Mouse (Mus musculus) midbrain, embryonic 14.5 days (tissue): ENCODE measurements around the gene Gabbr2. TPM values are rescaled to one million over a fixed set of nuclear protein-coding genes. Genes with fewer than 3 reads are reported as not detected.

Source experiments
- ATAC-seq: fragments of 200-750 bp; cut with Nextera tagmentation; 2 replicates; pipeline ENCODE4 v1.8.0; 2017; ENCODE audit warnings: moderate number of reproducible peaks, moderate library complexity; ENCODE audit not compliant: low FRiP score, low TSS enrichment
- DNase-seq: peaks from one replicate; pipeline ENCODE4 v3.0.0-alpha.2; 2015
- H3K27ac ChIP-seq: fragments of 300-500 bp; sonication (generic); replicated peaks from 2 replicates; pipeline ENCODE4 v1.5.1; 2014; ENCODE audit warnings: mild to moderate bottlenecking, low read depth, low read length, moderate library complexity
- H3K27me3 ChIP-seq: fragments of 300-500 bp; sonication (generic); 2 replicates; pipeline ENCODE4 v1.6.1; 2014; ENCODE audit warnings: low read length, control low read depth, mixed read lengths; ENCODE audit not compliant: control insufficient read depth, insufficient read depth
- H3K36me3 ChIP-seq: fragments of 300-500 bp; sonication (generic); 2 replicates; pipeline ENCODE4 v1.6.1; 2014; ENCODE audit warnings: low read length, control low read depth; ENCODE audit not compliant: control insufficient read depth, insufficient read depth
- H3K4me1 ChIP-seq: fragments of 300-500 bp; sonication (generic); 2 replicates; pipeline ENCODE4 v1.6.1; 2014; ENCODE audit warnings: mild to moderate bottlenecking, antibody characterized with exemption, low read length, control low read depth; ENCODE audit not compliant: control insufficient read depth, insufficient read depth
- H3K4me2 ChIP-seq: fragments of 300-500 bp; sonication (generic); 2 replicates; pipeline ENCODE4 v1.6.1; 2014; ENCODE audit warnings: mild to moderate bottlenecking, low read length, moderate library complexity
- H3K4me3 ChIP-seq: fragments of 300-500 bp; sonication (generic); replicated peaks from 2 replicates; pipeline ENCODE4 v1.5.1; 2014; ENCODE audit warnings: low read depth, low read length
- H3K9ac ChIP-seq: fragments of 300-500 bp; sonication (generic); replicated peaks from 2 replicates; pipeline ENCODE4 v1.6.1; 2014; ENCODE audit warnings: mild to moderate bottlenecking, low read length, moderate library complexity
- H3K9me3 ChIP-seq: fragments of 300-500 bp; sonication (generic); 2 replicates; pipeline ENCODE4 v1.6.1; 2016; ENCODE audit warnings: low read length, control low read depth, mixed read lengths; ENCODE audit not compliant: control insufficient read depth
- WGBS: fragments of 180-500 bp; shearing (Covaris S2); extraction: QIAGEN DNeasy Blood & Tissue Kit; methylation state at CpG from one replicate; pipeline ENCODE4 v1.1.7; 2014; 5-methylcytosine and 5-hydroxymethylcytosine counted together
- polyA plus RNA-seq: library from polyadenylated mRNA; unstranded; fragments of >200 nt; fragmentation: Nextera tagmentation; extraction: Ambion mirVana; gene quantifications from 2 replicates; pipeline ENCODE4 v1.2.1, GENCODE M21; 2014

Gene Gabbr2
- polyA plus RNA-seq, 1 experiment from 2014 or later = 8.6 TPM

DNA sequence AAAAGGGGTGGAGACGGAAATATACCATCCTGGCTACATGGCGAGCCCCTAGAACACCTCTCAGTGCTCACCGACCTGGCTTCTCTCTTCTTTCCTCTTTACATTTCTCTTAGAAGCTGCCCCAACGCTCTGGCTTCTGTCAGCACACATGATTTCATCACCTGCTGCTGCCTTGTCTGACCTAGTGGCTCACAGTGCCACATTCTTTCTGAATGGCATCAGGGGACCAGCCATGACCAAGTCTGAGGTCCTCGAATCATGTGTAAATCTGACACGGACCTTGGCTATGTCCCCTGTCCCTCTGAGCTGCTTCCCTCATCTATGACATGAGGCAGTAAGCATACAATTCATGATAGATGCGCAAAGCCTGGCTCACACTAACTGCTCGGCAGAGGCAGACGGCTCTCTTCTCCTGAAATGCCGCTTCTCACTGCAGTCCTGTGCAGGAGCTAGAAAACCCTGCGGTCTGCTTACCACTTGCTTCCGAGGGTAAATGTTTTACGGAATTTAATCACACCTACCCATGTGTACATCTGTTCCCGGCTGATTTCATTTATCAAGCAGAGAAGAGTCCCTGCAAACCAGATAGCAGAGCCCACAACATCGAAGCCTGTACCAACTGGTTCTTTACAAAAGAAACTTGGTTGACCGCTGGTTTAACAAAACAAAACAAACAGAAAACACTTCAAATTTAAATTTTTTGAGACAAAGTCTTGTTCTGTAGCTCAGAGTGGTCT lies 270.7 kb downstream of the Gabbr2 start:
- peaks cover 12% of the 10 kb centered on the region; the same call in 1 of the 2 replicates for H3K4me1 ChIP-seq
- H3K27me3 ChIP-seq = no peaks in the 10 kb centered on the region
- no peak overlapping the region for H3K27ac ChIP-seq
- no peaks in the 10 kb centered on the region for H3K9me3 ChIP-seq
- H3K4me2 ChIP-seq = no peak overlapping the region
- 90% methylated on average over 16 of the region's 16 CpGs for WGBS
- ATAC-seq = no peak
- H3K9ac ChIP-seq = no peak overlapping the region
- no peak overlapping the region for H3K4me3 ChIP-seq
- H3K36me3 ChIP-seq = no peaks in the 10 kb centered on the region
- DNase-seq = no peak

DNA sequence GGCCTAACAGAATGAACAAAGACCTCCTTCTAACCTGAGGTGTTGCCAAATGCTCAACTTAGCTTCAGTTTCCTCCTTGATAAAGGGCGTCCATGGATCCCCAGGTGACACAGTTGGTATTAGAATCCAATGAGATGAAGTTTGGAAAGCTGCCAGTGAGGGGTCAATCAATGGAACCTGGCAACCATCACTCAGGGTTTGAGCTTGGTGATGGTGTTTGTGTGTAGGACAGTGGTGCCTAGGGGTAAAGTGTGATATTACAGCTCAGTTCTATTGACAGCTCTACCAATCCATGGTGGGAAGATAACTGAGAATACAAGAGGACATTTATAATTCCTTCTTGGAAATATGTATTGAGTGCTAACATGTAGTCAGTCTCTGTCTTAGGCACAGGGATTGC lies 271.6 kb downstream of the Gabbr2 start:
- no peak for DNase-seq
- H3K36me3 ChIP-seq = no peaks in the 10 kb centered on the region
- no peak overlapping the region for H3K4me2 ChIP-seq
- H3K27me3 ChIP-seq = no peaks in the 10 kb centered on the region
- WGBS = 82% methylated on average over 1 of the region's 1 CpGs
- H3K9ac ChIP-seq = no peak overlapping the region
- no peak overlapping the region for H3K4me3 ChIP-seq
- H3K9me3 ChIP-seq = no peaks in the 10 kb centered on the region
- peaks cover 13% of the 10 kb centered on the region; the same call in 1 of the 2 replicates for H3K4me1 ChIP-seq
- no peak overlapping the region for H3K27ac ChIP-seq
- ATAC-seq = no peak

DNA sequence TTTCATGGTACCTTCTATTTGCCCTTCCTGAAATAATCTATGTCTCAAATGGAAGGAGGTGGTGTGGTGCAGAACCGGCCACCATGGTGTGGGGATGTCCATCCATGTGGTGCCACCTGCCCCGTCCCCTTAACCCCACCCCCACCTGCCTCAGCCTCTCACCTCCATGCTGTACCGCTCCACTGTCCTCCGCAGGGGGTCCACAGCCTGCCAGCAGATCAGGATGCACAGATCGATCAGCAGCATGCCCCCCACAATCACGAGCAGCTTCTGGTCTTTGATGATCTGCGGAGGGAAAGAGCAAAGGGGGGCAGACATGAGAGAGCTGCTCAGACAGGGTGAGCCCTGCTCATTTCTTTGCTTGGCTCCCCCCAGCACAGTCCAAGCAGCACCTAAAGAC lies 273.0 kb downstream of the Gabbr2 start:
- no peak overlapping the region for H3K4me3 ChIP-seq
- H3K4me2 ChIP-seq = no peak overlapping the region
- H3K27ac ChIP-seq = no peak overlapping the region
- H3K4me1 ChIP-seq = peaks cover 13% of the 10 kb centered on the region; the same call in 1 of the 2 replicates
- H3K9ac ChIP-seq = no peak overlapping the region
- H3K9me3 ChIP-seq = no peaks in the 10 kb centered on the region
- ATAC-seq = no peak
- DNase-seq = no peak
- H3K36me3 ChIP-seq = no peaks in the 10 kb centered on the region
- WGBS = 33% methylated on average over 7 of the region's 7 CpGs
- H3K27me3 ChIP-seq = no peaks in the 10 kb centered on the region

DNA sequence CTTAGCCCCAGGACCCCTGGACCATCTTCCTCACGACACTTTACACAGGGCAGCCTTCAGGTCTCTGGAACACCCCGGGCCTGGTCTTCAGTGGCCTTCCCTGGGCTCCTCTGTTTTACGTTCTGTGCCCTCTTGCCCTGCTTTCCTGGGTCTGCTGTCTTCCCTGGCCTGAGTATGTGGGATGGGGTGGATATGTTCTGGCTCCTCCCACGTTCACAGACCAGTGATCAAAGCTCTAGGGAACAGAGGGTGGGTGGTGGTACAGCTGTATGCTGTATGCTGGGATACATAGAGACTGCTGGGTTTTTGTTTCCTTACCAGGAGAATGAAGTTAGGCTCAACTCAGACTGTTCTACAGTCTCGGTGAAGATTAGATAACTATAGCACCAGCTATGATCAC lies 274.5 kb downstream of the Gabbr2 start:
- H3K27ac ChIP-seq = no peak overlapping the region
- no peak overlapping the region for H3K4me3 ChIP-seq
- no peak overlapping the region for H3K4me2 ChIP-seq
- no peaks in the 10 kb centered on the region for H3K36me3 ChIP-seq
- H3K4me1 ChIP-seq = peaks cover 13% of the 10 kb centered on the region; the same call in 1 of the 2 replicates
- 13% methylated on average over 5 of the region's 5 CpGs for WGBS
- H3K27me3 ChIP-seq = no peaks in the 10 kb centered on the region
- no peak overlapping the region for H3K9ac ChIP-seq
- ATAC-seq = no peak
- peaks cover 3% of the 10 kb centered on the region; the same call in 1 of the 2 replicates for H3K9me3 ChIP-seq
- no peak for DNase-seq

DNA sequence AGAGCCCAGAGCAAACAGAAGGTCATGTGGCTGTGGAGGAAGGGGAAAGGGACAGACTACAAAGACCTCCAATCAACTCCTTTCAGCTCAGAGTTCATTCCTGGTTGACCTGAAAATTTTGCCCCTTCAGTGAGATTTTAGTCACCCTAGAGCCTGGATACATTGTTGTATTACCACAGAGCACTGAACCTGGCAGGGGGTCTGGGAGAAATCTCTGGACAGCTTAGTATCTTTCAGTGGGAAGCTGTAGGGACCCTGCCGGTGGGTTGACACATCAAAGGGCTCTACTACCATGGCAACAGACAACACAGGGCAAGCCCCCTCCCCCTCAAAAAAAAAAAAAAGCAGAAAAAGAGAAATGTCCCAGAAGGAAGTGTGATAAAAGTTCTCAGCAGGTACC lies 275.3 kb downstream of the Gabbr2 start:
- no peak overlapping the region for H3K4me3 ChIP-seq
- no peak overlapping the region for H3K4me2 ChIP-seq
- H3K4me1 ChIP-seq = peaks cover 13% of the 10 kb centered on the region; the same call in 1 of the 2 replicates
- H3K9ac ChIP-seq = no peak overlapping the region
- H3K27me3 ChIP-seq = no peaks in the 10 kb centered on the region
- H3K27ac ChIP-seq = no peak overlapping the region
- H3K9me3 ChIP-seq = peaks cover 3% of the 10 kb centered on the region; the same call in 1 of the 2 replicates
- peak; percentile 50 for ATAC-seq
- no peaks in the 10 kb centered on the region for H3K36me3 ChIP-seq
- peak; percentile 67 for DNase-seq
- WGBS = 0% methylated on average over 1 of the region's 1 CpGs

DNA sequence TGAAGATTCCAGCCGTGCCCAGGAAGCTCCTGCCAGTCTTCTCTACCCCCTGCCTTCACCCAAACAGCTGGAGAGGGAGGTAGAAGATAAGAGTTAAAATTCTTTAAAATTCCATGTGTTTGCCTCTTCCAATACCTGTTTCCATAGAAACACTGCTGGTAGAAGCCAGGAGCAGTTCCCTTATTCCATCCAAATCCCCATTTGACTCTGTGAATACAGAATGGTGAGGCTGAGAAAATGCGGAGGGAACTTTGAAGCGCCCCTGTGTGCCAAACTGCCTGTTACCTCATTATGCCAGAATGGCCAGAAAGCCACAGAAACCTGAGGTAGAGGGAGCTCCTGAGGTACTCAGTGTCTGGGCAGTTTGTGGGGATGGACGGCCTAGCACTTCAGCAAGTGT lies 281.1 kb downstream of the Gabbr2 start:
- Histone ChIP-seq H3K27me3 (no peaks in the 10 kb centered on the region), H3K27ac (peak overlapping the region; percentile 61), H3K4me3 (no peak overlapping the region), H3K9me3 (peaks cover 3% of the 10 kb centered on the region; the same call in 1 of the 2 replicates), H3K9ac (no peak overlapping the region), H3K4me2 (no peak overlapping the region), H3K4me1 (peaks cover 10% of the 10 kb centered on the region; the same call in 1 of the 2 replicates), H3K36me3 (no peaks in the 10 kb centered on the region)
- DNase-seq (no peak), ATAC-seq (no peak)
- 48% methylated on average over 4 of the region's 4 CpGs for WGBS

DNA sequence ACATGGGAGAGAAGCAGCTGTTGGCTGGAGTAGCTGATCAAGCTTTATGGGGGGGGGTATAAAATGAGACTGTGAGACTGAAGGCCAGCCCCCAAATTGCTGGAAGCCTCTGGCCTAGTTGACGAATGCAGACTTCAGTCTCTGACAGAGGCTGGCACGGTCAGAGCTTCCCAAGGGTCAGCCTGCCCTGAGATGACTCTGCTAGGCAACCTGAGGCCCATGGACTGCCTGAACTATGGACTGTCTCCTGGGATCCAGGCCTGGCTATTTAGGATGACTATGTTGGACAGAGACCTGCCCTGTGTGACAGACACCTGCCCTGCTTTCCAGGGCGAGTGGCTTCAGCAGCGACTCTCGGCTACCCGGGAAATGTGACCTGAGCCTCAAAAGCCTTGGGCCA lies 281.7 kb downstream of the Gabbr2 start:
- no peak for DNase-seq
- 59% methylated on average over 6 of the region's 6 CpGs for WGBS
- Histone ChIP-seq H3K27ac (peak overlapping the region; percentile 61), H3K36me3 (no peaks in the 10 kb centered on the region), H3K4me1 (peaks cover 10% of the 10 kb centered on the region; the same call in 1 of the 2 replicates), H3K4me3 (no peak overlapping the region), H3K9ac (no peak overlapping the region), H3K27me3 (no peaks in the 10 kb centered on the region), H3K4me2 (no peak overlapping the region), H3K9me3 (peaks cover 3% of the 10 kb centered on the region; the same call in 1 of the 2 replicates)
- ATAC-seq = no peak

DNA sequence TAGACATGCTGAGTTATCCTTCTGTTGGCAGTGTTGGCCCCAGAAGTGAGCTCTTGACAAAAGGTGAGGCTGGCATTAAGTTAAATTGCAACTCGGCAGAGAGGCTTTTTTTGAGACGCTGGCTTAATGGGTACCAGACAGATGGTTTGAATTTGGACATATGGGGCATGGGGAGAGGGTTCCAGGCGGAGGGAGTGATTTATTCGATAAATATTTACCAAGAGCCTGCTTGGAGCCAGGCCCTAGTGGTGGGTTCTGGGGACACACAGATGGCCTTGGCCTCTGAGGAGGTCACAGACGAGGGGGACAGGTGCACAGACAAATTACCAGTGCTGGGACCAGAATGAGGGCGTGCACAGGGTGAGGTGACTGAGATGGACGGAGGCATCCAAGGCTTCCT lies 282.2 kb downstream of the Gabbr2 start:
- Histone ChIP-seq H3K27ac (peak overlapping the region; percentile 61; the same call in 1 of the 2 replicates), H3K4me2 (no peak overlapping the region), H3K9me3 (peaks cover 3% of the 10 kb centered on the region; the same call in 1 of the 2 replicates), H3K4me1 (peaks cover 10% of the 10 kb centered on the region; the same call in 1 of the 2 replicates), H3K27me3 (no peaks in the 10 kb centered on the region), H3K4me3 (no peak overlapping the region), H3K9ac (no peak overlapping the region), H3K36me3 (no peaks in the 10 kb centered on the region)
- 82% methylated on average over 7 of the region's 7 CpGs for WGBS
- DNase-seq (no peak), ATAC-seq (no peak)

DNA sequence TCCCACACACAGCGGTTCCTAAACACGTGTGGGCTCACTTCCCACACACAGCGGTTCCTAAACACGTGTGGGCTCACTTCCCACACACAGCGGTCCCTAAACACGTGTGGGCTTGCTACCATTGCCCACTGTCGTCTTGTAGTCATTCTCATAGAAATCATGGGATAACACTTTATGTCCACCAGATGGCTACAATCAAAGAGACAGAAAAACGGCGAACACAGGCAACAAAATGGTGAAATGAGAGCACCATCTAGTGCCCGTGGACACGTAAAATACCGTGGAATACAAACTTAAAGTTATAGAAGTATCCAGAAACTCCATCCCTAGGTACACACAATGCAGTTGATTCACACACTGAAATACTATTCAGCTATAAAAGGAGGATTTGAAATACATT lies 285.9 kb downstream of the Gabbr2 start:
- ATAC-seq (no peak), DNase-seq (peak; percentile 55)
- 82% methylated on average over 12 of the region's 12 CpGs for WGBS
- Histone ChIP-seq H3K4me1 (peaks cover 7% of the 10 kb centered on the region; the same call in 1 of the 2 replicates), H3K27ac (no peak overlapping the region), H3K4me3 (no peak overlapping the region), H3K9me3 (no peaks in the 10 kb centered on the region), H3K9ac (no peak overlapping the region), H3K4me2 (no peak overlapping the region), H3K27me3 (no peaks in the 10 kb centered on the region), H3K36me3 (no peaks in the 10 kb centered on the region)
